Mouse (Mus musculus): Measurements from ENCODE around the gene Ube2l3. TPM values are rescaled to one million over a fixed set of nuclear protein-coding genes. Genes with fewer than 3 reads are reported as not detected.

Ube2l3 gene
- polyA plus RNA-seq (2014; fragmentation: Illumina TruSeq; extraction: RNeasy Lipid Tissue Mini Kit (QIAGEN cat#74804); ENCODE audit: low read depth, low replicate concordance), result 130 TPM

GRCm38 (mm10) chr16:17202549-17202948 is at the start of gene Ube2l3:
TSS of gene Ube2l3 (minus strand) at chr16:17202649.

GRCm38 (mm10) chr16:17232794-17233701 is 30.6 kb upstream of the Ube2l3 start, which contains the start of gene Hic2:
TSS of gene Hic2 (plus strand) at chr16:17233572.

GRCm38 (mm10) chr16:17208389-17209361 is 6.2 kb upstream of the Ube2l3 start, which contains the start of gene Rimbp3:
TSS of gene Rimbp3 (plus strand) at chr16:17208603.

GRCm38 (mm10) chr16:17146772-17147235 is 55.6 kb downstream of the Ube2l3 start, which contains the start of gene Ccdc116:
TSS of gene Ccdc116 (minus strand) at chr16:17147229.

GRCm38 (mm10) chr16:17144339-17144738 is 58.1 kb downstream of the Ube2l3 start, which contains the start of gene Ydjc:
TSS of gene Ydjc (plus strand) at chr16:17144621.

GRCm38 (mm10) chr16:17132089-17132905 is 70.2 kb downstream of the Ube2l3 start, which contains the start of gene Sdf2l1:
TSS of gene Sdf2l1 (minus strand) at chr16:17132383.

GRCm38 (mm10) chr16:17124871-17125520 is 77.5 kb downstream of the Ube2l3 start, which contains the start of gene 2610318N02Rik:
TSS of gene 2610318N02Rik (minus strand) at chr16:17125167.

GRCm38 (mm10) chr16:17110771-17111743 is 91.4 kb downstream of the Ube2l3 start, which contains the start of gene Ppil2:
TSS of gene Ppil2 (minus strand) at chr16:17111257.

Other genes with a start within 250 kb of the Ube2l3 start
- gene Mapk1, start 219.3 kb downstream of the Ube2l3 start, polyA plus RNA-seq (2014; fragmentation: Illumina TruSeq; extraction: RNeasy Lipid Tissue Mini Kit (QIAGEN cat#74804); ENCODE audit: low read depth, low replicate concordance), result 111 TPM
- gene Ypel1, start 133.0 kb downstream of the Ube2l3 start, polyA plus RNA-seq (2014; fragmentation: Illumina TruSeq; extraction: RNeasy Lipid Tissue Mini Kit (QIAGEN cat#74804); ENCODE audit: low read depth, low replicate concordance), result 0.34 TPM
- 38.8 TPM for gene Ppil2, start 91.4 kb downstream of the Ube2l3 start, polyA plus RNA-seq (2014; fragmentation: Illumina TruSeq; extraction: RNeasy Lipid Tissue Mini Kit (QIAGEN cat#74804); ENCODE audit: low read depth, low replicate concordance)
- not detected for gene 2610318N02Rik, start 77.5 kb downstream of the Ube2l3 start, polyA plus RNA-seq (2014; fragmentation: Illumina TruSeq; extraction: RNeasy Lipid Tissue Mini Kit (QIAGEN cat#74804); ENCODE audit: low read depth, low replicate concordance)
- 16.2 TPM for gene Sdf2l1, start 70.3 kb downstream of the Ube2l3 start, polyA plus RNA-seq (2014; fragmentation: Illumina TruSeq; extraction: RNeasy Lipid Tissue Mini Kit (QIAGEN cat#74804); ENCODE audit: low read depth, low replicate concordance)
- not detected for gene Ydjc, start 58.0 kb downstream of the Ube2l3 start, polyA plus RNA-seq (2014; fragmentation: Illumina TruSeq; extraction: RNeasy Lipid Tissue Mini Kit (QIAGEN cat#74804); ENCODE audit: low read depth, low replicate concordance)
- gene Ccdc116, start 55.4 kb downstream of the Ube2l3 start, polyA plus RNA-seq (2014; fragmentation: Illumina TruSeq; extraction: RNeasy Lipid Tissue Mini Kit (QIAGEN cat#74804); ENCODE audit: low read depth, low replicate concordance), result not detected
- not detected for gene Rimbp3, start 6.0 kb upstream of the Ube2l3 start, polyA plus RNA-seq (2014; fragmentation: Illumina TruSeq; extraction: RNeasy Lipid Tissue Mini Kit (QIAGEN cat#74804); ENCODE audit: low read depth, low replicate concordance)
- gene Hic2, start 30.9 kb upstream of the Ube2l3 start, polyA plus RNA-seq (2014; fragmentation: Illumina TruSeq; extraction: RNeasy Lipid Tissue Mini Kit (QIAGEN cat#74804); ENCODE audit: low read depth, low replicate concordance), result 0.40 TPM
- not detected for gene Tmem191c, start 73.4 kb upstream of the Ube2l3 start, polyA plus RNA-seq (2014; fragmentation: Illumina TruSeq; extraction: RNeasy Lipid Tissue Mini Kit (QIAGEN cat#74804); ENCODE audit: low read depth, low replicate concordance)
- 698 TPM for gene Serpind1, start 128.7 kb upstream of the Ube2l3 start, polyA plus RNA-seq (2014; fragmentation: Illumina TruSeq; extraction: RNeasy Lipid Tissue Mini Kit (QIAGEN cat#74804); ENCODE audit: low read depth, low replicate concordance)
- 37.9 TPM for gene Snap29, start 203.3 kb upstream of the Ube2l3 start, polyA plus RNA-seq (2014; fragmentation: Illumina TruSeq; extraction: RNeasy Lipid Tissue Mini Kit (QIAGEN cat#74804); ENCODE audit: low read depth, low replicate concordance)
- gene Pi4ka, start 203.7 kb upstream of the Ube2l3 start, polyA plus RNA-seq (2014; fragmentation: Illumina TruSeq; extraction: RNeasy Lipid Tissue Mini Kit (QIAGEN cat#74804); ENCODE audit: low read depth, low replicate concordance), result 7.7 TPM
- 16.2 TPM for gene Crkl, start 249.3 kb upstream of the Ube2l3 start, polyA plus RNA-seq (2014; fragmentation: Illumina TruSeq; extraction: RNeasy Lipid Tissue Mini Kit (QIAGEN cat#74804); ENCODE audit: low read depth, low replicate concordance)